Mouse (Mus musculus) intestine, postnatal 0 days (tissue): Measurements from ENCODE around the gene Ambra1. TPM values are rescaled to one million over a fixed set of nuclear protein-coding genes. Genes with fewer than 3 reads are reported as not detected.

Experiments
- ATAC-seq: fragments of 200-750 bp; cut with Nextera tagmentation; 2 replicates; pipeline ENCODE4 v1.8.0; 2017; ENCODE audit warnings: mild to moderate bottlenecking, moderate TSS enrichment, moderate library complexity
- H3K27ac ChIP-seq: fragments of 300-500 bp; sonication (generic); 2 replicates; pipeline ENCODE4 v1.5.1; 2014; ENCODE audit warnings: mild to moderate bottlenecking, low read depth, low read length, moderate library complexity
- H3K27me3 ChIP-seq: fragments of 300-500 bp; sonication (generic); replicated peaks from 2 replicates; pipeline ENCODE4 v1.6.1; 2014; ENCODE audit warnings: low read length, mixed read lengths; ENCODE audit not compliant: control insufficient read depth, insufficient read depth
- H3K36me3 ChIP-seq: fragments of 300-500 bp; sonication (generic); 2 replicates; pipeline ENCODE4 v1.6.1; 2014; ENCODE audit warnings: mild to moderate bottlenecking, moderate library complexity; ENCODE audit not compliant: control insufficient read depth, insufficient read depth
- H3K4me1 ChIP-seq: fragments of 300-500 bp; sonication (generic); replicated peaks from 2 replicates; pipeline ENCODE4 v1.6.1; 2014; ENCODE audit warnings: antibody characterized with exemption, low read length, mixed read lengths; ENCODE audit not compliant: control insufficient read depth, insufficient read depth
- H3K4me2 ChIP-seq: fragments of 300-500 bp; sonication (generic); replicated peaks from 2 replicates; pipeline ENCODE4 v1.6.1; 2014; ENCODE audit warnings: low read depth, mild to moderate bottlenecking, moderate library complexity
- H3K4me3 ChIP-seq: fragments of 300-500 bp; sonication (generic); 2 replicates; pipeline ENCODE4 v1.5.1; 2014; ENCODE audit warnings: low read depth, low read length
- H3K9ac ChIP-seq: fragments of 300-500 bp; sonication (generic); 2 replicates; pipeline ENCODE4 v1.6.1; 2014; ENCODE audit warnings: mild to moderate bottlenecking, low read depth, low read length
- H3K9me3 ChIP-seq: fragments of 300-500 bp; sonication (generic); 2 replicates; pipeline ENCODE4 v1.6.1; 2016; ENCODE audit warnings: mixed run types; ENCODE audit not compliant: control insufficient read depth
- CTCF ChIP-seq: sonication (generic); IDR thresholded peaks from 2 replicates; pipeline ENCODE4 v1.5.1; 2016; ENCODE audit warnings: low read depth, mild to moderate bottlenecking, control low read depth, antibody characterized with exemption, moderate library complexity
- WGBS: fragments of 180-500 bp; shearing (Covaris S2); extraction: QIAGEN DNeasy Blood & Tissue Kit; methylation state at CpG from one replicate; pipeline ENCODE4 v1.1.7; 2014; 5-methylcytosine and 5-hydroxymethylcytosine counted together
- polyA plus RNA-seq: library from polyadenylated mRNA; unstranded; fragments of >200 nt; fragmentation: Nextera tagmentation; extraction: Ambion mirVana; gene quantifications from 2 replicates; pipeline ENCODE4 v1.2.1, GENCODE M21; 2015

Ambra1 gene
- polyA plus RNA-seq, 1 experiment from 2014 or later: 5.5 TPM

DNA sequence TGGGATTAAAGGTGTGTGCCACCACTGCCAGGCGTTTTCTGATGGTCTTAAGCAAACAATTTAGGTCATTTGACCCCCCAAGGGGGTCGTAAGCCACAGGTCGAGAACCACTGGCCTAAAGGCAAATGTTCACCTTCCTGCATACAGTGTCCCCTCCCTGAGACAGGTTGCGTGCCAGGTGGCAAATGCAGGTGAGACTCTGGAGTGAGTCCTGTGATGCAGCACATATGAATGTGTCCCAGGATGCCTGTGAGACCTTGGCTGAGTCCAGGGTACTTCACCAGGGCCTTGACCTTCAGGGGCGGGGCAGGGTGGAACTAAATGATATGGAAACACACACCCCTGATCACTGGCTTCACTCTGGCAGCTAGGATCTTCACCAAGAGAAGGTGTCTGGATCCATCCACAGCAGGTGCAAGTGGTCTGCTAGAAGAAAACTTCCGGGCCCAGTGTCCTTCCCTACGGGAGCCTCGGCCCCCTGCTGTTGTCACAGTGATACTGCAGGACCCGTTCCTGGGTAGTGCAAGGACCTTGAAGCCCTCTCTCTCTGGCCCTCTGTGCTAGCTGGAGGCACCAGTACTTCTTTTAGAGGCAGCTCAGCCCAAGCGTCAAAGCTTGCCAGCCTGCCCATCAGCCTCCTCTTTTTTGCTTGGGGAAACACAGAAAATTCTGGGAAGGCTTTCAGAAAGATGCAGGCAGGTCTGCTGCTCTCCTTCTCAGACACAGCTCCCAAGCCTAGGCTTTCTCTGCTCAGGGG lies 228.9 kb downstream of the Ambra1 start:
- H3K4me1 ChIP-seq: peaks cover 23% of the 10 kb centered on the region; the same call in 1 of the 2 replicates
- 32% methylated on average over 10 of the region's 10 CpGs for WGBS
- peak; percentile 85 for TF ChIP-seq CTCF
- H3K9ac ChIP-seq: 0 out of 2 replicates have a peak overlapping the region, but pooled peaks have one; percentile 17
- H3K36me3 ChIP-seq: no peaks in the 10 kb centered on the region; the same call in 1 of the 2 replicates
- H3K4me2 ChIP-seq: peak overlapping the region; percentile 30; the same call in 1 of the 2 replicates
- no peaks in the 10 kb centered on the region for H3K9me3 ChIP-seq
- no peak overlapping the region for H3K4me3 ChIP-seq
- H3K27me3 ChIP-seq: no peaks in the 10 kb centered on the region
- no peak for ATAC-seq
- no peak overlapping the region; the same call in 1 of the 2 replicates for H3K27ac ChIP-seq

- Histone ChIP-seq H3K9ac (0 out of 2 replicates have a peak overlapping the region, but pooled peaks have one; percentile 17), H3K27ac (peak overlapping the region; percentile 35; the same call in 1 of the 2 replicates), H3K9me3 (no peaks in the 10 kb centered on the region), H3K27me3 (no peaks in the 10 kb centered on the region), H3K4me1 (peaks cover 26% of the 10 kb centered on the region; the same call in 1 of the 2 replicates), H3K4me2 (peak overlapping the region; percentile 30; the same call in 1 of the 2 replicates), H3K4me3 (no peak overlapping the region), H3K36me3 (no peaks in the 10 kb centered on the region; the same call in 1 of the 2 replicates)
- no peak for TF ChIP-seq CTCF
- no peak for ATAC-seq
- WGBS: 55% methylated on average over 11 of the region's 11 CpGs
These were observed 229.8 kb downstream of the Ambra1 start for GRCm38 (mm10) chr2:91959544-91960410.

DNA sequence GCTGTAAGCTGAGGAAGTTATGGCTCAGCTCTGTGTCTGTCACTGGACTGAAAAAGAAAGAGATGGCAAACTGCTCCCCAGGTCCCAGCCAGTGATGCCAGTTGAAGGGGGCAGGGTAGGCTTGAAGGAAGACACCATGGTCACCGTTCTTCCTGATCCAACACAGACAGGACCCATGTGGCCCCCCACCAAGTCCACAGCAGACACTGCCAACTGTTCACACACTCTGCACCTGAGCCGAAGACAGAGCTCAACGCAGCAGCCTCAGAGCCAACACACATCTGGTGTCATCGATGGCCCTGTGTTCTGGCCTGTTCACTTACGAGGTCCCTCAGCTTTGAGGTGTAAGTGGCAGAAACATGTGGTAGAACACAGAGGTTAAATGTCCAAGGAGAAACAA lies 230.5 kb downstream of the Ambra1 start:
- Histone ChIP-seq H3K9me3 (no peaks in the 10 kb centered on the region), H3K4me3 (no peak overlapping the region), H3K36me3 (no peaks in the 10 kb centered on the region; the same call in 1 of the 2 replicates), H3K27ac (no peak overlapping the region), H3K9ac (no peak overlapping the region), H3K27me3 (no peaks in the 10 kb centered on the region), H3K4me2 (no peak overlapping the region; the same call in 1 of the 2 replicates), H3K4me1 (peaks cover 26% of the 10 kb centered on the region; the same call in 1 of the 2 replicates)
- 75% methylated on average over 5 of the region's 5 CpGs for WGBS
- ATAC-seq: no peak
- no peak for TF ChIP-seq CTCF

DNA sequence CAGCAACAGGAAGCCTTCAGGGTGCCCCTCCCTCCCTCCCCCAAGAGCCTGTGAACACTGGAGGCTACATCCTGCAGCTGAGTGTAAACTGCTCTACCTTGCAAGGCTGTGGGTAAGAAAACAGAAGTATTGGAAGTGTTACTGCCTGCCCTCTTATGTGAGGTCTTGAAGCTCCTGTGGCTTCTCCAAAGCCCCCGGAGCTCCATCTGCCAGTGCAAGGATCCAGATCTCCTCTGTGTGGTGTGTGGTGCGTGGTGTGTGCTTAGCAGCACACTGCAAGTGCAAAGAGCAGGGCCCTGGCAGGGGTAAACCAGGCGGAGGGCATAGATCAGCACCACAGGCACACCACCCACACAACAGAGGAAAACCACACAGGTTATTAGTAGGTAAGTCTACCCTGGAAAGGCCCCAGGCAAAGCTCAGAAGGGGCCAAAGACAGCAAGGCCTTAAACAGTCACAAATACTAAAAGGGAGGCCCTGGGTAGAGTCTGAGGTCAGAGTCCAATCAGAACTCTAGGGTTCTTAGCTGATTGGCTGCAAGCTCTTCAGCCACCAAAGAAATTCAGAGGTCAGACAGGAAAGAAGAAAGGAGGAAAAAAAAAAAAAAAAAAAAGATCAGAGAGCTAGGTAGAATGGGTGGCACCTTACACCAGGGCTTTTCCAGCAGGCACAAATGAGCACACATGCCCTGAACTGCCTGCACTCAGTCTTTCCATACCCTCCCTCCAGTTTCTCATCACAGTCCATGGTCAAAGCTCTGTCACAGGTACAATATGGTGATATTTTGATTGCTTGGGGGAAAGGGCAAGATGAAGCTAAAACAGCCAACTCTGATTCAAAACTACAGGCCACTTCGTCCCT lies 232.2 kb downstream of the Ambra1 start:
- peak; percentile 80 for ATAC-seq
- H3K36me3 ChIP-seq: no peaks in the 10 kb centered on the region; the same call in 1 of the 2 replicates
- no peaks in the 10 kb centered on the region for H3K27me3 ChIP-seq
- peak overlapping the region; percentile 94 for H3K9ac ChIP-seq
- peak overlapping the region; percentile 89 for H3K4me3 ChIP-seq
- H3K27ac ChIP-seq: peak overlapping the region; percentile 97
- H3K9me3 ChIP-seq: no peaks in the 10 kb centered on the region
- 18% methylated on average over 4 of the region's 4 CpGs for WGBS
- peaks cover 22% of the 10 kb centered on the region; the same call in 1 of the 2 replicates for H3K4me1 ChIP-seq
- TF ChIP-seq CTCF: no peak
- H3K4me2 ChIP-seq: peak overlapping the region; percentile 77

- Histone ChIP-seq H3K4me1 (peaks cover 24% of the 10 kb centered on the region), H3K9me3 (no peaks in the 10 kb centered on the region), H3K27me3 (no peaks in the 10 kb centered on the region), H3K9ac (peak overlapping the region; percentile 94), H3K36me3 (no peaks in the 10 kb centered on the region; the same call in 1 of the 2 replicates), H3K4me2 (peak overlapping the region; percentile 77), H3K4me3 (peak overlapping the region; percentile 89), H3K27ac (peak overlapping the region; percentile 97)
- TF ChIP-seq CTCF: no peak
- peak; percentile 4 for ATAC-seq
- WGBS: under 1% methylated on average over 36 of the region's 39 CpGs
These were observed 233.0 kb downstream of the Ambra1 start for GRCm38 (mm10) chr2:91962864-91963401.
